In the genomic region with DNA sequence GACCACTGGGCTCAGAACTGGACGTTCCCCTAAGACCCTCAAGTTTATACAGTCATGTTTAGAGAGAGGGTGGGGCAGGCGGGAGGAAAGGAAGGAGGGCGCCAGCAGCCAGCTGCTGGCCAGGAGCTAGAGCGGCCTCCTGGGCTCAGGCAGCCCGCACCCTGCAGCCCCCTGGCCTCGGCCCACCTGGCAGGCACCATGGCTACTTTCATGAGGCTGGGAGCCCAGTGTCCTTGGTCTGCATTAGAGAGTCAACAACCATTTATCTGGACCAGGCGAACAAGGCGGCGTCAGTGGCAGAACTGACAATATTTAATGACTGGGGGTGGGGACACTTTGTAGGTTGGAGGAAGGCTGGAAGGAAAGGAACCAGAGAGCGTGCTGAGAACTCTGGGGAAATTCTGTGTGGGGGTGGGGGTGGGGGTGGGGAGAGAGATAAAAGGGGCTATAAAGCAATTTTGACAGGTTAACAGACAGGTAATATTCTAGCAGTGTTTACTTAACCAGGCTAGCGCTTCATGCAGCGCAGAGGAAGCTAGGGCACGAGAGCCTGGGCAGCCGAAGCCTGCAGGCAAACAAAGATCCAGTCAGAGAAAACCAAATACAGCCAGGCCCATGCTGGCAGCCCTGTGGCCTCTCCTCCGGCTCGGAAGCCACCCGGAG, we compare ENCODE assay signal across 11 mouse cellular contexts.
DNase-seq lines count a peak whose midpoint lies in the region; ATAC-seq and TF ChIP-seq lines count a peak whose summit lies in the region.
"Had no signal": no experiment of that assay in that cellular context is flagged by ENCODE, and none has a peak within 500 bp of the region (broad histone marks: within the 10 kb centered on the region; RNA-seq: fewer than 3 reads in every experiment).

No protein-coding gene starts in this region.

- no peak for TF ChIP-seq POLR2A in kidney, adult 2 months (IDR thresholded peaks at IDR 0.05; ENCODE audit: low read depth, low read length)

- H3K9me3 ChIP-seq in kidney, embryonic 14.5 days (ENCODE audit: control insufficient read depth, low read length): no peaks in the 10 kb centered on the region
- H3K9me3 ChIP-seq in neural tube, embryonic 12.5 days: no peaks in the 10 kb centered on the region
- no peaks in the 10 kb centered on the region for H3K9me3 ChIP-seq in stomach, embryonic 14.5 days (ENCODE audit: control insufficient read depth, low read depth, low read length)

- peaks cover 40% of the 10 kb centered on the region for H3K4me1 ChIP-seq in kidney, embryonic 14.5 days (ENCODE audit: control insufficient read depth, insufficient read depth, low read length)
- peaks cover 10% of the 10 kb centered on the region; the same call in 1 of the 2 replicates for H3K4me1 ChIP-seq in kidney, adult 2 months (ENCODE audit: control insufficient read depth, insufficient read depth, low read length)
- H3K4me1 ChIP-seq in neural tube, embryonic 12.5 days: peaks cover 43% of the 10 kb centered on the region
- peaks cover 22% of the 10 kb centered on the region for H3K4me1 ChIP-seq in stomach, embryonic 14.5 days (ENCODE audit: control insufficient read depth, insufficient read depth, low read length)

- DNase-seq in adrenal gland, adult 2 months: peak; percentile 52
- DNase-seq in adrenal gland, adult 18-20 months (ENCODE audit: low spot score in 2 of 2): no peak
- no peak for DNase-seq in kidney, adult 2 months
- no peak for DNase-seq in neural tube, embryonic 10.5 days (ENCODE audit: extremely low spot score, low spot score)
- no peak for DNase-seq in frontal cortex, postnatal 36 days (ENCODE audit: low spot score in 2 of 2)
- DNase-seq: heart, adult 2 months; right cerebral cortex, postnatal 4 days had no signal

- H3K4me3 ChIP-seq in kidney, embryonic 14.5 days (ENCODE audit: low read length): no peak overlapping the region
- H3K4me3 ChIP-seq in kidney, adult 2 months (ENCODE audit: insufficient read depth, low read depth, low read length): no peak overlapping the region
- no peak overlapping the region for H3K4me3 ChIP-seq in neural tube, embryonic 12.5 days
- H3K4me3 ChIP-seq in stomach, embryonic 14.5 days (ENCODE audit: low read depth, low read length): no peak overlapping the region
- H3K4me3 ChIP-seq: erythroblast, embryonic 14.5 days; heart, adult 2 months had no signal

- H3K36me3 ChIP-seq in kidney, embryonic 14.5 days (ENCODE audit: control insufficient read depth, insufficient read depth, low read length): no peaks in the 10 kb centered on the region
- H3K36me3 ChIP-seq in kidney, adult 2 months (ENCODE audit: control insufficient read depth, insufficient read depth, low read length): no peaks in the 10 kb centered on the region
- no peaks in the 10 kb centered on the region for H3K36me3 ChIP-seq in neural tube, embryonic 12.5 days
- no peaks in the 10 kb centered on the region for H3K36me3 ChIP-seq in stomach, embryonic 14.5 days (ENCODE audit: control insufficient read depth, insufficient read depth, low read length)

- no peak for TF ChIP-seq CTCF in kidney, adult 2 months (conservative IDR thresholded peaks at IDR 0.05; ENCODE audit: insufficient read depth, insufficient read length, low read depth, low read length)

- WGBS in kidney, embryonic 14.5 days: 11% methylated on average over 17 of the region's 17 CpGs
- 50% methylated on average over 17 of the region's 17 CpGs for WGBS in kidney, adult 2 months
- WGBS in neural tube, embryonic 12.5 days: 52% methylated on average over 17 of the region's 17 CpGs
- 16% methylated on average over 17 of the region's 17 CpGs for WGBS in stomach, embryonic 14.5 days

- no peak overlapping the region for H3K27ac ChIP-seq in kidney, embryonic 14.5 days (ENCODE audit: low read depth, low read length)
- H3K27ac ChIP-seq in kidney, adult 2 months (ENCODE audit: insufficient read depth, low read depth, low read length): no peak overlapping the region
- no peak overlapping the region for H3K27ac ChIP-seq in neural tube, embryonic 12.5 days
- peak overlapping the region; percentile 66 for H3K27ac ChIP-seq in stomach, embryonic 14.5 days (ENCODE audit: low read length)
- H3K27ac ChIP-seq: heart, adult 2 months had no signal

- H3K9ac ChIP-seq in kidney, embryonic 14.5 days (ENCODE audit: low read depth, low read length): peak overlapping the region; percentile 35; the same call in 1 of the 2 replicates
- no peak overlapping the region for H3K9ac ChIP-seq in neural tube, embryonic 12.5 days
- no peak overlapping the region for H3K9ac ChIP-seq in stomach, embryonic 14.5 days (replicated peaks; ENCODE audit: low read depth, low read length)

- H3K4me2 ChIP-seq in kidney, embryonic 14.5 days (replicated peaks; ENCODE audit: low read depth, low read length): peak overlapping the region; percentile 27; the same call in 1 of the 2 replicates
- peak overlapping the region; percentile 25 for H3K4me2 ChIP-seq in neural tube, embryonic 12.5 days (replicated peaks)
- peak overlapping the region; percentile 26 for H3K4me2 ChIP-seq in stomach, embryonic 14.5 days (replicated peaks; ENCODE audit: low read depth, low read length)

- no peaks in the 10 kb centered on the region for H3K27me3 ChIP-seq in kidney, embryonic 14.5 days (ENCODE audit: control insufficient read depth, insufficient read depth, low read length)
- H3K27me3 ChIP-seq in kidney, adult 2 months (replicated peaks; ENCODE audit: control insufficient read depth, insufficient read depth, low read length): no peaks in the 10 kb centered on the region
- no peaks in the 10 kb centered on the region for H3K27me3 ChIP-seq in neural tube, embryonic 12.5 days (replicated peaks)
- no peaks in the 10 kb centered on the region for H3K27me3 ChIP-seq in stomach, embryonic 14.5 days (ENCODE audit: control insufficient read depth, insufficient read depth, low read length)

- peak; percentile 66; the same call in 1 of the 2 replicates for ATAC-seq in kidney, embryonic 14.5 days (ENCODE audit: low FRiP score, low TSS enrichment)
- ATAC-seq in neural tube, embryonic 12.5 days (ENCODE audit: low FRiP score, low read depth): no peak
- peak; percentile 66; the same call in 1 of the 2 replicates for ATAC-seq in stomach, embryonic 14.5 days (ENCODE audit: insufficient number of reproducible peaks, insufficient read depth, low FRiP score, low read depth)
